8 mouse cellular contexts compared by ENCODE assay signal in the genomic region with DNA sequence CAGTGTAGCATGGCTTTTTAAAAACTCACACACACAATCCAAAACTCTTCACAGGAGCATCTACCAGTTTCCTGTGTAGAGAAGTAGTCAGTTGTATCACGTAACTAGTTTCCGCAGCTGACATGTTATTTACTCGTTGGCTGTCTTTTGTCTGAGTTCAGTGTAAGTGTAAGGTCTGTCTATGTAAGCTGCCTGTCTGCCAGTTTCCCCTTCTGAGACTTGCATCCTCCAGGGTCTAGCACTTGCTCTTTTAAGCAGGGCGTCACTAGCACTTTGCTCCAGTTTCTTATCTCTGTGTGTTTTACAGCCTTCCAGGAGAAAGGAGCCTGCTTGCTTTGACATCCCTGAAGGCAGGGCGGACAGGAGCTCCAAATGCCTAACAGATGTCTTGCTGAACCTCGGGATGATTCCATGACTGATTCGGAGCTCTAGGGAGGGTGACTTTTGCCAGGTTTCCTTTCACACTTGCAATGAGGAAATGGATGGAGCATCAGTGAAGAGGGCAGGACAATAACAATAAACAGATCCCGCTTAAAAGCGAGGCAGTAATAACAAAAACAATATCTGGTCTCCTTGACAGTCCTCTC.
DNase-seq lines count a peak whose midpoint lies in the region; ATAC-seq and TF ChIP-seq lines count a peak whose summit lies in the region.
"Had no signal": no experiment of that assay in that cellular context is flagged by ENCODE, and none has a peak within 500 bp of the region (broad histone marks: within the 10 kb centered on the region; RNA-seq: fewer than 3 reads in every experiment).

No protein-coding gene starts in this region.

- H3K27ac ChIP-seq in lung, embryonic 14.5 days (ENCODE audit: low read depth), result no peak overlapping the region
- H3K27ac ChIP-seq in stomach, embryonic 16.5 days (ENCODE audit: low read length), result no peak overlapping the region

- 11% methylated on average over 9 of the region's 9 CpGs for WGBS in lung, embryonic 14.5 days
- 12% methylated on average over 9 of the region's 9 CpGs for WGBS in lung, adult 2 months
- 21% methylated on average over 9 of the region's 9 CpGs for WGBS in stomach, embryonic 16.5 days

- ATAC-seq in lung, embryonic 14.5 days (ENCODE audit: insufficient read depth), result peak; percentile 87
- ATAC-seq in stomach, embryonic 16.5 days (ENCODE audit: insufficient read depth, low FRiP score), result no peak
- no peak for ATAC-seq in erythroblast, adult 5-6 weeks (replicated peaks; ENCODE audit: low FRiP score, poor library complexity, severe bottlenecking)

- H3K9me3 ChIP-seq in lung, embryonic 14.5 days (ENCODE audit: low read depth, low read length), result no peaks in the 10 kb centered on the region
- no peaks in the 10 kb centered on the region for H3K9me3 ChIP-seq in stomach, embryonic 16.5 days (replicated peaks; ENCODE audit: control insufficient read depth, low read length)

- peak overlapping the region; percentile 9; the same call in 1 of the 2 replicates for H3K4me3 ChIP-seq in lung, embryonic 14.5 days (ENCODE audit: low read depth, low read length)
- H3K4me3 ChIP-seq in lung, adult 2 months (replicated peaks; ENCODE audit: extremely low read depth, low read depth, low read length), result no peak overlapping the region
- no peak overlapping the region for H3K4me3 ChIP-seq in stomach, embryonic 16.5 days (replicated peaks; ENCODE audit: low read length)

- intact Hi-C loops in heart, postnatal 25 days (cut with DNase I), result no loop called here

- no peak for TF ChIP-seq POLR2A in lung, adult 2 months (IDR thresholded peaks at IDR 0.05; ENCODE audit: borderline replicate concordance, extremely low read depth, low read depth, low read length)

- DNase-seq in lung, embryonic 14.5 days, result peak; percentile 70
- no peak for DNase-seq in lung, adult 2 months
- peak; percentile 2 to 4 for DNase-seq in gastrocnemius, adult 8-10 months (ENCODE audit: low spot score in 2 of 2)
- peak; percentile 6 for DNase-seq in heart, postnatal 25 days (ENCODE audit: low spot score)
- no peak for DNase-seq in thymus, postnatal 0 days (ENCODE audit: low spot score)
- DNase-seq: liver had no signal

- H3K27me3 ChIP-seq in lung, embryonic 14.5 days (ENCODE audit: insufficient read depth, low read length), result no peaks in the 10 kb centered on the region
- no peaks in the 10 kb centered on the region for H3K27me3 ChIP-seq in stomach, embryonic 16.5 days (ENCODE audit: control insufficient read depth, insufficient read depth, low read length)

- no peak for TF ChIP-seq CTCF in lung, embryonic 14.5 days (IDR thresholded peaks at IDR 0.05; ENCODE audit: low read depth)
- TF ChIP-seq CTCF in lung, adult 2 months (IDR thresholded peaks at IDR 0.05; ENCODE audit: insufficient read depth, low read length), result no peak

- peak overlapping the region; percentile 45 for H3K4me2 ChIP-seq in lung, embryonic 14.5 days
- H3K4me2 ChIP-seq in stomach, embryonic 16.5 days (ENCODE audit: low read depth, low read length), result peak overlapping the region; percentile 22; the same call in 1 of the 2 replicates

- 0 out of 2 replicates have a peak, but pooled peaks cover 7% of the 10 kb centered on the region for H3K4me1 ChIP-seq in lung, embryonic 14.5 days (ENCODE audit: insufficient read depth)
- no peaks in the 10 kb centered on the region for H3K4me1 ChIP-seq in lung, adult 2 months (ENCODE audit: control insufficient read depth, insufficient read depth, low read length)
- no peaks in the 10 kb centered on the region for H3K4me1 ChIP-seq in stomach, embryonic 16.5 days (ENCODE audit: control insufficient read depth, insufficient read depth, low read length)

- H3K36me3 ChIP-seq in lung, embryonic 14.5 days (ENCODE audit: insufficient read depth), result no peaks in the 10 kb centered on the region
- no peaks in the 10 kb centered on the region for H3K36me3 ChIP-seq in stomach, embryonic 16.5 days (ENCODE audit: control insufficient read depth, insufficient read depth, low read length)

- H3K9ac ChIP-seq in lung, embryonic 14.5 days, result no peak overlapping the region
- no peak overlapping the region for H3K9ac ChIP-seq in stomach, embryonic 16.5 days (ENCODE audit: low read length)

Comparison
In these comparisons a context has a peak if more than half of its experiments do, and no peak if none do; other contexts are left out.
1. DNase-seq: peak in lung, embryonic 14.5 days (single experiment), gastrocnemius, adult 8-10 months (2 of 2) and heart, postnatal 25 days (single experiment); none in lung, adult 2 months (single experiment) and thymus, postnatal 0 days (single experiment).